Mouse (Mus musculus): ENCODE results near the gene Gdpd3. TPM values are rescaled to one million over a fixed set of nuclear protein-coding genes. Genes with fewer than 3 reads are reported as not detected.

The Gdpd3 gene
- polyA plus RNA-seq, 1 experiment = 9.2 TPM

GRCm38 (mm10) chr7:126741964-126742482, 24.1 kb upstream of the Gdpd3 start:
- no peak for TF ChIP-seq CTCF (IDR thresholded peaks at IDR 0.05; ENCODE audit: borderline replicate concordance, extremely low read depth, insufficient read depth, insufficient read length)
- TF ChIP-seq POLR2A (IDR thresholded peaks at IDR 0.05; ENCODE audit: borderline replicate concordance, extremely low read depth, insufficient read depth, insufficient read length, poor library complexity, severe bottlenecking) = no peak
- no peak for DNase-seq (ENCODE audit: low read depth)

- no peak for DNase-seq (ENCODE audit: low read depth)
- TF ChIP-seq CTCF (IDR thresholded peaks at IDR 0.05; ENCODE audit: borderline replicate concordance, extremely low read depth, insufficient read depth, insufficient read length) (no peak), POLR2A (IDR thresholded peaks at IDR 0.05; ENCODE audit: borderline replicate concordance, extremely low read depth, insufficient read depth, insufficient read length, poor library complexity, severe bottlenecking) (no peak)
These were observed 20.1 kb upstream of the Gdpd3 start for GRCm38 (mm10) chr7:126746066-126746465.

GRCm38 (mm10) chr7:126746798-126747197, 19.3 kb upstream of the Gdpd3 start:
- DNase-seq (ENCODE audit: low read depth) = no peak

DNA sequence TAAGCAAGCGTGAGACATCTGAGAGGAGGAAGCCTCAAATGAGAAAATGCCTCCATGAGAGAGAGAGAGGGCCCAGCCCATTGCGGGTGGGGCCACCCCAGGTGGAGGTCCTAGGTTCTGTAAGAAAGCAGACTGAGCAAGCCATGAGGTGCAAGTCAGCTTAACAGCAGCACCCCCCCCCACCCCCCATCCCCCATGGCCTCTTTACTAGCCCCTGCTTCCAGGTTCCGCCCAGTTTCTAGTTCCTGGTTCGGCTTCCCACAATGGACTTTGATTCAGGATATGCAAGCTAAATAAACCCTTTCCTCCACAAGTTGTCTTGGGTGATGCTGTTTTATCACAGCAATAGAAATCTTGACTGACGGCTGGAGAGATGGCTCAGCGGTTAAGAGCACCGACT, 17.3 kb upstream of the Gdpd3 start:
- TF ChIP-seq CTCF (IDR thresholded peaks at IDR 0.05; ENCODE audit: borderline replicate concordance, extremely low read depth, insufficient read depth, insufficient read length) (no peak), POLR2A (IDR thresholded peaks at IDR 0.05; ENCODE audit: borderline replicate concordance, extremely low read depth, insufficient read depth, insufficient read length, poor library complexity, severe bottlenecking) (no peak)
- DNase-seq (ENCODE audit: low read depth) = no peak

More at GRCm38 (mm10) chr7:126746798-126747197, 19.3 kb upstream of the Gdpd3 start:
- TF ChIP-seq CTCF (IDR thresholded peaks at IDR 0.05; ENCODE audit: borderline replicate concordance, extremely low read depth, insufficient read depth, insufficient read length) (no peak), POLR2A (IDR thresholded peaks at IDR 0.05; ENCODE audit: borderline replicate concordance, extremely low read depth, insufficient read depth, insufficient read length, poor library complexity, severe bottlenecking) (no peak)

DNA sequence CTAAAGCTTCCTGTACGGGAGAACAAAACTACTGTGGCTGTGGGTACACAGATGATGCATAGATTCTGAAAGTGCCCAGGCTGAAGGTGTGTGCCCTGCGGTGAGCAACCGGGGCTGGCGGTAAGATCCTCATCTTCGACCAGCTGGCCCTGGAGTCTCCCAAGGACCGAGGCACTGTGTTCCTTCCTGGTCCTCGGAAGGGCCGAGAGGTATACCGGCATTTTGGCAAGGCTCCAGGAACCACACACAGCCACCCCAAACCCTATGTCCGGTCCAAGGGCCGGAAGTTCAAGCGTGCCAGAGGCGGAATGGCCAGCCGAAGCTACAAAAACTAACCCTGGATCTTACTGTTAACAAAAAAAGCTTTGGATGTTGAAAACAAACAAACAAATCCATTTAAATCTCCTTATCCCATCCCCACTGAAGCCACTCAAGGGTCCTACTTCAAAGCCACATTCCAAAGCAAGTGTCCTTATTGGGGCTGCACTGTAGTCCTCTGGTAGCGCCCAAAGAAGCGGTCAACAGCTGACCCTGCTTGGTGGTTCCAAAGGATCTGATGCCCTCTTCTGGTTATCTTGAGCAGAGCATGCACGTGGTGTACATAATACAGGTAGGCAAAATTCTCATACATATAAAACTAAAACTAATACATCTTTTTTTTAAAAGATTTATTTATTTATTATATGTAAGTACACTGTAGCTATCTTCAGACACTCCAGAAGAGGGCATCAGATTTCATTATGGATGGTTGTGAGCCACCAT, 16.4 kb upstream of the Gdpd3 start:
- DNase-seq (ENCODE audit: low read depth) = no peak
- no peak for TF ChIP-seq CTCF (IDR thresholded peaks at IDR 0.05; ENCODE audit: borderline replicate concordance, extremely low read depth, insufficient read depth, insufficient read length)
- no peak for TF ChIP-seq POLR2A (IDR thresholded peaks at IDR 0.05; ENCODE audit: borderline replicate concordance, extremely low read depth, insufficient read depth, insufficient read length, poor library complexity, severe bottlenecking)

- TF ChIP-seq POLR2A (IDR thresholded peaks at IDR 0.05; ENCODE audit: borderline replicate concordance, extremely low read depth, insufficient read depth, insufficient read length, poor library complexity, severe bottlenecking) (no peak), CTCF (IDR thresholded peaks at IDR 0.05; ENCODE audit: borderline replicate concordance, extremely low read depth, insufficient read depth, insufficient read length) (peak; percentile 93)
- DNase-seq (ENCODE audit: low read depth) = peak; percentile 81
These were observed 11.3 kb upstream of the Gdpd3 start for GRCm38 (mm10) chr7:126754866-126755265.

- no peak for DNase-seq (ENCODE audit: low read depth)
- TF ChIP-seq CTCF (IDR thresholded peaks at IDR 0.05; ENCODE audit: borderline replicate concordance, extremely low read depth, insufficient read depth, insufficient read length) = no peak
- no peak for TF ChIP-seq POLR2A (IDR thresholded peaks at IDR 0.05; ENCODE audit: borderline replicate concordance, extremely low read depth, insufficient read depth, insufficient read length, poor library complexity, severe bottlenecking)
These were observed 7.6 kb upstream of the Gdpd3 start for GRCm38 (mm10) chr7:126758539-126758938.

- peak; percentile 95 for DNase-seq (ENCODE audit: low read depth)
- TF ChIP-seq CTCF (IDR thresholded peaks at IDR 0.05; ENCODE audit: borderline replicate concordance, extremely low read depth, insufficient read depth, insufficient read length) (peak; percentile 77), POLR2A (IDR thresholded peaks at IDR 0.05; ENCODE audit: borderline replicate concordance, extremely low read depth, insufficient read depth, insufficient read length, poor library complexity, severe bottlenecking) (no peak)
These were observed 7.0 kb upstream of the Gdpd3 start, which contains the start of gene Mapk3 for GRCm38 (mm10) chr7:126759050-126759671. Gene Mapk3, plus strand, starts transcription at chr7:126759601.

GRCm38 (mm10) chr7:126759672-126760390, 6.3 kb upstream of the Gdpd3 start:
- DNase-seq (ENCODE audit: low read depth) = no peak
- TF ChIP-seq POLR2A (IDR thresholded peaks at IDR 0.05; ENCODE audit: borderline replicate concordance, extremely low read depth, insufficient read depth, insufficient read length, poor library complexity, severe bottlenecking) (peak; percentile 39; the same call in 1 of the 2 replicates), CTCF (IDR thresholded peaks at IDR 0.05; ENCODE audit: borderline replicate concordance, extremely low read depth, insufficient read depth, insufficient read length) (no peak)

GRCm38 (mm10) chr7:126760391-126760802, 5.7 kb upstream of the Gdpd3 start:
- DNase-seq (ENCODE audit: low read depth) = peak; percentile 78
- TF ChIP-seq POLR2A (IDR thresholded peaks at IDR 0.05; ENCODE audit: borderline replicate concordance, extremely low read depth, insufficient read depth, insufficient read length, poor library complexity, severe bottlenecking) (no peak), CTCF (IDR thresholded peaks at IDR 0.05; ENCODE audit: borderline replicate concordance, extremely low read depth, insufficient read depth, insufficient read length) (no peak)

DNA sequence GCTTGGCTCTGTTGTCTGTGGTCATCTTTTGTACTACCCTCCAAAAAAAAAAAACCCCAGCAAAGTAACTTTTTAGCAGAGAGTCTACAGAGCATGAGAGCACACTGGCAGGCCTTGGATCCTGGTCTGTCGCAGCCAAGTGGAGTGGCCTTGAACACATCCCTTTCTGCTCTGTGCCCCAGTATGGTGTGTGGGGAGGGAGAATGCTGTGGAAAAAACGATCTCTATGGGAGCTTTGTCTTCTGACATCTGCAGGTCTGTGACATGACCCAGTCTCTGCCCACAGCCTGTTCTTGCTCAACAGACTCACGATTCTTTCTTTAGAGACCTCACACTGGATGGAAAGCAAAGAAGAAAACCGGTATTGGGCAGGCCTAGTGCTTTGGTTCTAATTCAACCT, 5.2 kb upstream of the Gdpd3 start:
- TF ChIP-seq CTCF (IDR thresholded peaks at IDR 0.05; ENCODE audit: borderline replicate concordance, extremely low read depth, insufficient read depth, insufficient read length) (no peak), POLR2A (IDR thresholded peaks at IDR 0.05; ENCODE audit: borderline replicate concordance, extremely low read depth, insufficient read depth, insufficient read length, poor library complexity, severe bottlenecking) (no peak)
- no peak for DNase-seq (ENCODE audit: low read depth)
